Mouse (Mus musculus) 3T3-L1 (cell line): ENCODE measurements around the gene Atp2b4.
"Not testable (repeated sequence)": the region's sequence is repeated elsewhere in the genome, so short reads cannot be mapped to it uniquely, and the experiment has no call there.

Source experiments
- DNase-seq: peaks from one replicate; pipeline ENCODE4 v3.0.0-alpha.2; 2015; ENCODE audit warnings: low read depth, low spot score

Atp2b4 gene

DNA sequence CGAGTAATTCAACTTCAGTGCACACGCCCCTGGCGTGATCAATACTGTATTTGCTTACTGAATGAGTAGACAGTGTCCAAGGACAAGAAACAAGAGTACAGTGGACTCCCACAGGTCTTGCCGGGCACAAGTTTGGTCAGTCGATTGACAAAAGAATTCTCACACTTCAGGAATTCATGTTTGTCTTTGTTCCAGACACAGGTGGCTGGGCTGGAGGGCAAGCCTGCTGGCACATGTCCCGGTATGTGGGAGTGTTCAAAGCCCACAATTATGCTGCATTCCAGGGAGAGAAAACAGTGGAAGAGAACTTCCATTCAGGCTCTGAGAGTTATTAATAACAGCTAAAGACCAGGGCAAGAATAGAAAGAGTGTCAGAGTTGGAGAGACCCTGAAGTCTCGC lies 104.9 kb downstream of the Atp2b4 start:
- peak; percentile 91 for DNase-seq

DNA sequence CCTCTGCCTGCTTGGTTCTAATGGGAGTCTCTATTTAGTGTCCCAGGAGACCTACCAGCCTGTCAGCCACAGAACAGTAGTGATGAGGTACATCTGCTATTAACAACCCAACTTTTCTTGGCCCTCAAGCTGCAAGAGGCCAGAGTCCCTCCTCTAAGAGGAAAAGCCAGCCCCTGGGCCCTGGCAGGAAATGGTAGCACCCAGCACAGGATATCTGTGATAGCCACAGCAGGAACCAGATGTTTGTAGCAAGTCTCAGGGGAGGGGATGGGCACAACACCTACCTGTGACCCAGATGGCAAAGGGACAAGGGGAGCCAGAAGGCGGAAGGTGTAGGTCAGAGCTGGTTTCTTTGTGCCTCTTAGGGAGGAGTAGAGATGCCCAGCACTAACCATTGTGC lies 106.0 kb downstream of the Atp2b4 start:
- DNase-seq: peak; percentile 32

DNA sequence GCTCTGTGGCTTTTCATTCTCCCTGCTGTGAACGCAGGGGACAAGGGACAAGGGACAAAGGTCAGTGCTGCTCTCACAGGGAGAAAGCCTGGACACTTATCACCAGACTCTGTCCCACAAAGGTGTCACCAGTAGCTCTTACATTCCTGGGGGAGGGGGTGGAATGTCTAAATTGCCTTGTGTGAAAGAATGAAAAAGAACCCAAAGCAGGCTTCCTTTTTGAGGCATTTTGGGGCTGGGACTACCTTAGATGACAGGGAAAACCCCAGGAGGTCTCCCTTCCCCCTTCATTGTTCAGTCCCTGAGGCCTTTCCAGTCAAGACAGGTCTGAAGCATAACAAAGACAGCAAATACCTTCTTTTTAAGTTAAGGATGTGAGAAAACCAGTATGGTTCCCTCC lies 106.5 kb downstream of the Atp2b4 start:
- DNase-seq: no peak

DNA sequence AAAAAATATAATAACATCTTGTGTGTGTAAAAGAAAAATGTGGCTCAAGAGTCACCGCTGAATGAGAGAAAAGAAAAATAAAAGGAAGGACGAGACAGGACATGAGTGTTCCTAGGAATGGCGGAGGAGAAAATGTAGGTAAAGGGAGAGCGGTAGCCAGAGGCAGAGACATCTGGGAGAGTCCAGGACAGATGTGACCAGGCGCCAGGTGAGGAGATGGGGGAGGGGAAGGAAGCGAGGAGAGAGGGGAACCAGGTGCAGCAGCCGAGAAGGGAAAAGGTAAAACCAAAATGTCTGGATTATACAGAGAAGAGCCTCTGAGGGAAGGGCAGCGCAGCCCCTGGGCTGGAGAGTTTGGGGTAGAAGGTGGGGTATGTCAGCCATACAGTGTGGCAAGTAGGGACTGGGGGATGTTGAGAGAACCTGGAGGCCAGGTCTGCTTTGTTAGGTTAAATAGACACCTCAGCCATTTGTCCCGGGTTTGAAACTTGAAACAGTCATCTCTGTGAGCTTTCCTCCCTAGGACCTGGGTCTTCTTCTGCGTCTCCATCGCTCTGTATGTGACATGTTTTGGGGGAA lies 107.2 kb downstream of the Atp2b4 start:
- DNase-seq: no peak

DNA sequence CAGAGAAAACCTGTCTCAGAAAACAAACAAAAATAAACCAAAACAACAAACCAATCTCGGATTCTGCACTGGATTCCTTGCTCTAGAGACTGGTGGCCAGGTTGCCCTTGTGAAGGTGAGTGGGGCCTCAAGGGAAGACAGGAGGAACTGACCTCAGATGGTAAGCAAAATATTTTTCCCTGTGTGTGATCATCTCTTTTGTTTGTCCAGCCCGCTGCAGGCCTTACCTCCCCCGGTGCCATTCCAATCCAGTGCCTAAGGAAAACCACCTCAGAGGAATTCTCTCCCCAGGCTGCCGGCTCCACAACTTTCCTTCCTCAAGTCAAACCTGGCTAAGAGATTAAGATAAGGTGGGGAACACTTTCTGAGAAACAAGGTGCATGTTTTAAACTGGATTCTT lies 108.6 kb downstream of the Atp2b4 start:
- no peak for DNase-seq

DNA sequence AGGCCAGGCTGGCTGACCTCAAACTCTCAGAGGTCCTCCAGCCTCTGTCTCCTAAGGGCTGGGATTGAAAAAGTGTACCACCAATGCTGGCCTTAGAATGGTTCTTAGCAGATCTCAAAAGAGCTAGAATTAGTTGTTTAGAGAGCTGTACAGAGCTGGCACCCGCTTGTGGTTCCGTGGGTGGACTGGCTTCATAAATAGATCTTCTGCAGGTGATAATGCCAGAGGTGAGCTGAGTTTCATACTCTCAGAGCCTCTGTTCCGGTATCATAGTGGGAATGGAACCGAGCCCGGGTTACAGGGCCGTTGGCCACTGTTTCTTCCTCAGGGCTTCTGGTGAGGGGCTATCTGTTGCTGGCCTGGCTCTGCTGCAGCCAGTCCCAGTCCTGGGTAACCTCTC lies 109.8 kb downstream of the Atp2b4 start:
- DNase-seq: no peak

DNA sequence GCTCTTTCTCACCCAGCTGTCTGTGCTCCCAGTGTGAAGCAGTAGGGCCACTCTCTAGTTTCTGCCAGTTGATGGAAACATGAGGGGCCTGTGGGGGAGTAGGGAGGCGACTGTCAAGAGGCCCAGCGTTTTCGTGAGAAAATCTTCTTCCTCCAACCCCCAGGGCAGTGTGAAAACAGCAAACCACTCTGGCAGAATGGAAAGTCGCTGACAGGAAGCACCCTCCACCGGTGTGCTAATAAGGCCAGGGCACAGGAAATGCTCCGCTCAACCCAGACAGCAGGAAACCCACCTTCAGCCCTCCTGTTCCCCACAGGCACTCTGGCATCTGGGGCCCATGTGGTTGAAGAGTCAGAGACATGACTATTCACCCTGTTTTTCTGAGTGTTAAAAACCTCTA lies 110.9 kb downstream of the Atp2b4 start, which contains the start of gene Lax1:
TSS of gene Lax1 (minus strand) at position 212 of the 400 bp plus-strand sequence.
- no peak for DNase-seq

DNA sequence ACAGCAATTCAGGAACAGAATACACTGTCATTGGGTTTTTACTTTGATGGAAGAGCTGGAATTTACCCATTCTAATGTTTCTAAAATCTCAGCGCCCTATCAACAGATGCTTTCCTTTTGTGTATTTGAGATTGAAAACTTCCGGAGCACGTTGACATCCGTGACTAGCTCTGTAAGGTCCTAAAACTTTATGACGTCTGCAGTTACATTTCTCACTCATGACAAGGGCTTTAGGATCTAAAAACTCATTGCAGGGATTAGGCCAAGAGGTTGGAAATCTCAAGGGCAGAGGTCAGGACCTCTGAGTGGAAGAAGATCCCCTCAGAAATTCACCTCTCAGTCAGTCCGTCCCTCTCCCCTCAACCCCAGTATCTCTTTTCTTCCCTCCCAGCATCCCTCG lies 112.5 kb downstream of the Atp2b4 start:
- no peak for DNase-seq

DNA sequence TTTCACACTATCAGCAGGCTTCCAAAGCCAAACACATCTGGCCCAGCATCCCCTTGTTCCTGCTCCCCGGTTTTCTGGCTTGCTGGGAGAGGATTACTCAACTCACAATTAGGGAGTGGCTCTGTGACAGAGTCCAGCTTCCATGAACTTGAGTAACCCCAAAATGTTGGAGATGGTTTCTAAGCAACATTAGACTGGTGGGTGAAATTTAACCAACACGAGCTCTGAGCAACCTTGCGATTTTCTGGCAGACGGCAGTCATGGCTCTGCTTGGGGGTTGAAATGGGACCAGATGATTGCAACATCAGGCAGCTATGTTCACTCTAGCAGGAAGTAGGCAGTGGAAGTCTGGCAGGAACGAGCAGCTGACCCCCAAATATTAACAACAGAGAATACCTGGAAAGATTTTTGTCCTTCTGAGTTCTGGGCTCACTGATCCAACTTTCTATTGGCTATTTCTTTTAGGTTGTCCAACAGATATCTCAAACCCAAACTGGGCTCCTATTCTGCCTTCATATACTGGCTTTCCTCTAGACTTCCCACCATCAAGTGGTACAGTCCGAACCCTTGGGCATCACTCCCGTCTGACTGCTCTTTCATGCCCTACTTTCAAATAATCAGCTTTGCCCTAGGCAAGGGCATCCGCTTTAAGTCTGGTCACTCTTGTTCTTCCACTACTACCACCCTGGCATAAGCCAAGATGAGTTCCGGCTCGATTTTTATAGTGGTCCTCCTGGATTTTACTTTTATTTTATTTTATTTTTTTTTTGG lies 114.9 kb downstream of the Atp2b4 start:
- peak; percentile 91 for DNase-seq

DNA sequence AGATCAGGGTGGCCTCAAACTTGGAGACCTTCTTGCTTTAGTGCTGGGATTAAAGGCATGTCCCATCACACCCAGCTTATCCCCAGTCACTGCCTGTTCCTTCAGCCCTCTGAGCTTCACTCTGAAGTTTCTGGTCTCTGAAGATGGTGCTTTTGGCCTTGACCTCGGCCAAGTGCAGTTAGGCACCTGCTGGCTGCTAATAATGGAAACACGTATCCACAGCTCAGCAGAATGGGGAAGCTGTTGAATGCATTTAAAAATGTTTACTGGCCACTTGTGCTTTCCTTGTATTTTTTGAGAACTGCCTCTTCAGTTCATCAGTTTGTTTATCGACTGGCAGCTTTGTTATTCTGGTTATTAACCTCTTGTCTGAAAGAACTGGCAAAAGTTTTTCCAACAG lies 129.0 kb downstream of the Atp2b4 start:
- DNase-seq: no peak

DNA sequence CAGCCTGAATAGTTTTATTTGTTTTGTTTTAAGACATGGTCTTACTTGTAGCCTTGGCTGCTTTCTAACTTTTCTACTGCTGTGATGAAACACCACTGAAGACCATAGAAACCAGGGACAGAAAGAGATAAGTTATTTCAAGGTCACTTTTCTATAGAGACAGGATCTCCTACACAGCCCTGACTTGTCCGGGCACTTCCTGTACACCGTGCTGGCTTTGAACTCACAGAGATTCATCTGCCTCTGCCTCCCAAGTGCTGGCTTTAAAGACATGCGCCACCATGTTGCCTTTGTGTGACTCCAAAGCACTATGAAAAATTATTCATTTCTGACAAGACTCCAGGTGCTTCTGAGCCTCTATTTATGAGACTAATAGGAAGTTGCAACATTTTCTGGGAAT lies 129.6 kb downstream of the Atp2b4 start:
- DNase-seq: no peak

DNA sequence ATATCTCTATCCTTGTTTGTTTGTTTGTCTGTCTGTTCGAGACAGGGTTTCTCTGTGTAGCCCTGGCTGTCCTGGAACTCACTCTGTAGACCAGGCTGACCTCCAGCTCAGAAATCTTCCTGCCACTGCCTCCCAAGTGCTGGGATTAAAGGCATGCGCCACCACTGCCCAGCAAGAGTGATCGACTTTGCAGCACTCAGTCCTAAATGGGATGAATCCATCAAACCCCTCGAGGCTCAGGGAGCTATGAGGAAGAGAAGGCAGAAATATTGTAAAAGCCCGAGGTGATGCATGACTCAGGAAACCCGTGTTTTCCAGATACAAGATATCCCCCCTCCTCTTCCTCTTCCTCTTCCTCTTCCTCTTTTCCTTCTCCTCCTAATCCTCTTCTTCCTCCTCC lies 130.1 kb downstream of the Atp2b4 start:
- no peak for DNase-seq

DNA sequence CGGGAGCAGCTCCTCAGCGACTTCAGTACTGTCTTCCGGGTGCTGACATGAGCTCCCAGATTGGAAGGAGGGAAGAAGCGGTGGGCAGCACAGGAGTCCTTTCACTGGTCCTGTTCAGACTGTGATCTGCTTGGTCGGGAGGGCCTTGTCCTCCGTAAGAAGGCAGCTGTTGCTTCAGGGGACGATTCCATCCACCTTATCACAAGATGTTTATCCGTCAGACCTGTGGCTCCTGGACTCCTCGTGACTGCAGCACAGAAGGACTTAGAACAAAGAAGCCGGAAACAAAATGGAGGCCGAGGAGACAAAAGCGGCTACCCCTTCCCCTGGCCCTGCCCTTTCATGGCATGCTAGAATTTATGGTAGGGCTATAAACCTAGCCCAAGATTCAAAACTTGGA lies 130.7 kb downstream of the Atp2b4 start:
- DNase-seq: no peak

DNA sequence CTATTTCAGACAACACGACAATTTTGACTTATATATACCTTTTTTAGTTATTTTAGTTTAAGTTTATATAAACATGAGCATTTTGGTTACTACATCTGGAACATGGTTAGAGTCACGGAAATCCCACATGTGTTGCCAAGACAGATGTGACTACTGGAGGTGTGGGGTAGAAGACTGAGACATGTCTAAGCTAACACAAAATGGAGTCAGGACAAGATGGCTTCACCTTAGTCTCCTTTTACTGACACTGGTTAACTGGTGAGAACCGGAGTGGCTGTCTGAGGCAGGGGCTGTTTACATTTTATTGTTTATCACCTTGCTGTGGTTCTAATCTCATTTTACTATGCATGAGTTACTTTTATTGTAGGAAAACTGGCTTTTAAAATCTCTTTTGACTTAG lies 132.2 kb downstream of the Atp2b4 start:
- no peak for DNase-seq

DNA sequence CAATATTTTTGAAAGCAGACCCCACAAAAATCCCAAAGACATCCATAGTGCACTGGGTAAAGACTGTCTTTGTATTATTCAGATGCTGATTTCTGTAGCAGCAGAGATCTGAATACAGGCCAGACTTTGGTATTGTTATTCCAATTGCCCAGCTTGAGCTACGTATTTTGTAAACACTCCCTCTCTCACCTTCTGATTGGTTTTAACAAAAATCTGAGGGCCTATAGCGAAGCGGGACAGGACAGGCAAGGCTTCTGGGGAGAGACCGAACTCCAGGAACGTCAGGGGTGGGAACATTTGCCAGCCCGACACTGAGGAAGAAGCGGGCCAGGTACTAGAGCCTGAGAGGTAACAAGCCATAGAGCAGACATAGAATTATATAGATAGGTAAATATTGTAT lies 133.1 kb downstream of the Atp2b4 start:
- DNase-seq: no peak

DNA sequence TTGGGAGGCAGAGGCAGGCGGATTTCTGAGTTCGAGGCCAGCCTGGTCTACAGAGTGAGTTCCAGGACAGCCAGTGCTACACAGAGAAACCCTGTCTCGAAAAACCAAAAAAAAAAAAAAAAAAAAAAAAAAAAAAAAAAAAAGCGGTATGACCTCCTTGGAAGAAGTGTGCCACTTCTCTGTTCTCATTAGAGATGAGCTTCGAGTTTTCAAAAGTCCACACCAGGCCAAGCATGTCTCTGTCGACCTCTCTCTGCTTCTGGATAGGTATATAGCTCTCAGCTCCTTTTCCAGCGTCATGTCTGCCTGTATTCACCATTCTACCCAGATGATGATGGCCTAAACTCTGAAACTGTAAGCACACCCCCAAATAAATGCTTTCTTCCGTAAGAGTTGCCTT lies 135.1 kb downstream of the Atp2b4 start:
- not testable (repeated sequence) for DNase-seq

DNA sequence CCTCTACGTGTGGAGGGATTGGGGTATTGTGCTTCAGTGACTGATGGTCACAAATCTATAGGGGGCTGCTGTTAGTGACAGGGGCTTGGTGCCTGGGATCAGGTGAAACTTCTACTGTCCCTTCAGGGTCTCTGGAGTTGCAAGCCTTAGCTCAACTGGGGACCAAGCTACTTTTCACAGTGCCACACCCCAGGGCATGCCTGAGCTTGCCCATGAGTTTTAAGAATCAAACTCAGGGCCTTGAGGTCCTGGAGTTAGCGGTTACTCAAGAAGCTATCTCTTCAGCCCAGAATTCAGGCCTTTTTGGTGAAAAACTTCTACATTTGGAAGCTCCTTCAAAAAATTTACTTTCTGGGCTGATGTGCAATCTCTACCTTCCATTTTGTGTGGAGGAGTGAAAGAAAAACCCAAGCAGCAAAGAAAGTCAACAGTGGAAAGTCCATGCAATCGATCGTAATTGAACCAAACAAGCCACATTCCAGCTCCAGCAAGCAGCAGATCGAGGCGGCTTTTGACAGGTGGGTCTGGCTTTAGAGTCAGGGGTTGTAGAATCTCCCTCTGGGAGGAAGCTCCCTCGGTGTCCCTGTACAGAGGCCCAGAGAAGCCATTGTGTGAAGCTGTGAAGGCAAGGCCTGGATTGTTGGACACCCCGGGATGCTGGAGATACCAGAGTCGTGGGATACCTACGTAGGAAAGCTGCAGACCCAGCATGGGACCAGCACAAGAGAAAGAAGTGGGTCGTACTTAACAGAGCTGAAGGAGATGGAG lies 136.5 kb downstream of the Atp2b4 start:
- DNase-seq: no peak

DNA sequence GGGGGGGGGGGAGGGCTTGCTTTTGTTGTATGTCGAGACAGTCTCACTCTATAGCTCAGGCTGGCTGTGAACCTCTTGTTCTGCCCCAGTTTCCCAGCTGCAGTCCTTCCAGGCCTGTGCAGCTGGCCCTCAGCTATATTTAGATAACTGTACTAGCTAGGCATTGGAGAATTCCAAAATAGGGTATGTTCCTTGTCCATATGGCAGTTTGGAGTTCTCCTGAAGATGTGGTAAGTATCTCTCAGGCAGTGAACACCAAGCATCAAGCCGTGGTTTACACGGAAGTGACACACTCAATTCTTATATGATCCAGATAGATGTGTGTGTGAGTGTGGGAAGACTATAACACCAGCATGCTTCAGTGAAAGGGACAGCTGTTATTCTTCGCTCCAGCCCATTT lies 137.4 kb downstream of the Atp2b4 start:
- no peak for DNase-seq

DNA sequence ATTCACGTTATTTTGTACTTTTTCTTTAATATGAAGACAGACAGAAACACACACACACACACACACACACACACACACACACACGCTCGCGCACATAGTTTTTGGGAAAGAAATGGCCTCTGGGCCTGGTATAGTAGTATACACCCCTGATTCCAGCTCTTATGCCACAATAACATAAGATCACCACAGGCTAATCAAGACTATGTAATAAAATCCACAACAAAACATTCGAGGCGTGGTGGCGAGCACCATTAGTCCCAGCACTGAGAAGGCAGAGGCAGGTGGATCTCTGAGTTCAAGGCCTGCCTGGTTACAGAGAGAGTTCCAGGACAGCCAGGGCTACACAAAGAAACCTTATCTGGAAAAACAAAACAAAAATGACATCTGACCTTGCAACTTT lies 137.9 kb downstream of the Atp2b4 start:
- no peak for DNase-seq

DNA sequence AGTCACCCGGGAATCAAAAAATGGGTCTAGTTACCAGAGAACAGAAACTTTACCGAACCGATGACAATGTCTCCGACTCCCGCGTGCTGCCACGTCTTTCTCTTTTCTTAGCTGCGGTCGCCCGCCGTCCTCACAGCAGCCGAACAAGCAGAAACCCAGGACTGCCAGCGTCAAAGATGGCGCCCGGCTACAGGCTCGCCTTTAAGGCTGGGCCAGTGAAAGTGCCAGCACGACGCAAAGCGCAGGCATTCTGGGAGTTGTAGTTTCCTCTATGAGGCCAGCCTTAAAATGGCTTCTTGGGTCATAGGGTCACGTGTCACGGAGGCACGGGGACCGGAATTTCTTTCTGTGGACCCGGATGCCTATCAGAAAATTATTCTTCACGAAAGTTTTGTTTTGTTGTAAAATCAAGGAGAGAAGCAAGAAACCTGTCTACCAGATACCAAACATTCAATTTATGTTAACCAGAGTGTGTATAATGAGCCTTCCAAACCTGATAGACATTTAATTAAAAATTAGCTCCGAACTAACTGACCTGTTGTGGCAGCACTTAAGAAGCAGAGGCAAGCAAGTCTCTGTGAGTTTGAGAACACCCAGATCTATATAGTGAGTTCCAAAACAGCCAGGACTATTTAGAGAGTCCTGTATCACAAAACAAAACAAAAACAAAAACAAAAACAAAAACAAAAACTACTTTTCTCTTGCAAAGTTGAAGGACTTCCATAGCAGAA lies 139.5 kb downstream of the Atp2b4 start, which contains the start of gene Gm38394:
TSS of gene Gm38394 (minus strand) at position 116 of the 731 bp plus-strand sequence.
- DNase-seq: peak; percentile 98

DNA sequence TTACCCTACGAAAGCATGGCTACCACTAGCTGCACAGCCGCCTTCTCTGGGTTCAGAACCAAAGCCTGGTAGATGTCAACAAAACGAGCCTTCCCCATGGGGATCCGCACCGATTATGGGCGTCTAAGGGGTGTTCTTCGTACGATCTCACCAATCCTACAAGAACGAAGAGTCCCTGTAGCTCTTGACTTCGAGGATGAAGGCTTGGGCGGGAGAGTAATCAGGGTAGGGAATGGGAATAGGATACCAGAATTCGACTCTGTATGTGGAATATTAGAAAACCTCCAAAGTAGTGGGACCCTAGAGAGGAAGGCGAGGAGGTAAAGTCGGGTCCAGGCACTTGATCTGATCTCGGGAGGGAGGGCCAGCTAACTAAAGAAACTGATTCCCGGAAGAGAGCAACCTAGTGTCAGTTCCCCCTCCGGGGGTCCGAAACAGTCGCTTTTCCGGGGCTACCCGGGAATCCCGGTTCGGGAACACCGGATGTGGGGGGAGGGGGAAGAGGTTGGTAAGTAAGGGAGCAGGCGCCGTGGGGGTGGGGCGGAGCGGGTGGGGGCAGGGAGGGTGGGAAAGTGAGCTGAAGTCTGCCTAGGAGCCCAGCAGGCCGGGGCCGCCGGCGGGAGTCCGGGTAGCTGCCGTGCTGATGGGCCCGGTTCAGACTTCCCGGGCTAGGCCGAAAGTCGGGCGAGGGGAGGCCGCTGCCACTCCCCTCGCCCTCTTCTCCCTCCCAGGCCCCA lies 140.2 kb downstream of the Atp2b4 start, which contains the start of gene Zbed6:
TSS of gene Zbed6 (minus strand) at position 420 of the 737 bp plus-strand sequence.
- DNase-seq: peak; percentile 85
